Mouse (Mus musculus) hindbrain, embryonic 16.5 days (tissue): ENCODE results near the gene Ncapg2. TPM values are rescaled to one million over a fixed set of nuclear protein-coding genes. Genes with fewer than 3 reads are reported as not detected.

Source experiments
- ATAC-seq: fragments of 200-750 bp; cut with Nextera tagmentation; 2 replicates; pipeline ENCODE4 v1.8.0; 2017; ENCODE audit warnings: moderate TSS enrichment, moderate library complexity
- H3K27ac ChIP-seq: fragments of 300-500 bp; sonication (generic); 2 replicates; pipeline ENCODE4 v1.5.1; 2014; ENCODE audit warnings: low read depth, mild to moderate bottlenecking, control low read depth, low read length, moderate library complexity
- H3K27me3 ChIP-seq: fragments of 300-500 bp; sonication (generic); replicated peaks from 2 replicates; pipeline ENCODE4 v1.6.1; 2014; ENCODE audit warnings: low read length; ENCODE audit not compliant: control insufficient read depth, insufficient read depth
- H3K36me3 ChIP-seq: fragments of 300-500 bp; sonication (generic); 2 replicates; pipeline ENCODE4 v1.6.1; 2014; ENCODE audit warnings: mild to moderate bottlenecking, low read length, moderate library complexity, mixed read lengths; ENCODE audit not compliant: control insufficient read depth, insufficient read depth
- H3K4me1 ChIP-seq: fragments of 300-500 bp; sonication (generic); 2 replicates; pipeline ENCODE4 v1.6.1; 2014; ENCODE audit warnings: low read depth, low read length; ENCODE audit not compliant: control insufficient read depth, insufficient read depth
- H3K4me2 ChIP-seq: fragments of 300-500 bp; sonication (generic); 2 replicates; pipeline ENCODE4 v1.6.1; 2014; ENCODE audit warnings: mild to moderate bottlenecking, low read length, control low read depth, moderate library complexity
- H3K4me3 ChIP-seq: fragments of 300-500 bp; sonication (generic); 2 replicates; pipeline ENCODE4 v1.5.1; 2014; ENCODE audit warnings: mild to moderate bottlenecking, low read length, control low read depth, moderate library complexity
- H3K9ac ChIP-seq: fragments of 300-500 bp; sonication (generic); 2 replicates; pipeline ENCODE4 v1.6.1; 2014; ENCODE audit warnings: low read depth, mild to moderate bottlenecking, control low read depth, low read length, moderate library complexity
- H3K9me3 ChIP-seq: fragments of 300-500 bp; sonication (generic); 2 replicates; pipeline ENCODE4 v1.6.1; 2014; ENCODE audit warnings: mild to moderate bottlenecking, low read length, moderate library complexity; ENCODE audit not compliant: control insufficient read depth
- WGBS: fragments of 180-500 bp; shearing (Covaris S2); extraction: QIAGEN DNeasy Blood & Tissue Kit; methylation state at CpG from one replicate; pipeline ENCODE4 v1.1.7; 2014; 5-methylcytosine and 5-hydroxymethylcytosine counted together
- polyA plus RNA-seq: library from polyadenylated mRNA; unstranded; fragments of >200 nt; fragmentation: Nextera tagmentation; extraction: Ambion mirVana; gene quantifications from 2 replicates; pipeline ENCODE4 v1.2.1, GENCODE M21; 2015

Ncapg2 gene
- polyA plus RNA-seq, 1 experiment from 2014 or later: 7.6 TPM

DNA sequence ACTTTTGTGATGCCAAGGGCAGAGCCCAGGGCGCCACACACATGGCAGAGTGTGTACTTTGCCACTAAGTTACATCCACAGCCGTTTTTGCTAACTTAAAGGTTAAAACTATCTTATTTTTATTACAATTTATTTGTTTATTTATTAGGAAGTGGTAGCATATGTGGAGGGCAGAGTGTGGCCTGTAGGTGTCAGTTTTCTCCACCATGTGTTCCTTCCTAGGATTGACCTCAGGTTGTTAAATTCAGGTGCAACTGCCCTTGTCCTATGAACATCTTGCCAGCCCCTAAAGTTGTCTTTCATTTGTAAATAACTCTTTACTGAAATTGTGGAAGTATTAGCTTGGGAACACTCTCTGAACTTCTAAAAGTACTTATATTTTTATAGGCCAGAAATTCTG, 20.2 kb downstream of the Ncapg2 start:
- Histone ChIP-seq H3K9ac (no peak overlapping the region), H3K4me3 (no peak overlapping the region), H3K4me2 (no peak overlapping the region), H3K4me1 (no peaks in the 10 kb centered on the region), H3K27ac (no peak overlapping the region), H3K9me3 (no peaks in the 10 kb centered on the region), H3K27me3 (no peaks in the 10 kb centered on the region), H3K36me3 (peaks cover 2% of the 10 kb centered on the region; the same call in 1 of the 2 replicates)
- no peak for ATAC-seq
- WGBS: 96% methylated on average over 2 of the region's 2 CpGs

DNA sequence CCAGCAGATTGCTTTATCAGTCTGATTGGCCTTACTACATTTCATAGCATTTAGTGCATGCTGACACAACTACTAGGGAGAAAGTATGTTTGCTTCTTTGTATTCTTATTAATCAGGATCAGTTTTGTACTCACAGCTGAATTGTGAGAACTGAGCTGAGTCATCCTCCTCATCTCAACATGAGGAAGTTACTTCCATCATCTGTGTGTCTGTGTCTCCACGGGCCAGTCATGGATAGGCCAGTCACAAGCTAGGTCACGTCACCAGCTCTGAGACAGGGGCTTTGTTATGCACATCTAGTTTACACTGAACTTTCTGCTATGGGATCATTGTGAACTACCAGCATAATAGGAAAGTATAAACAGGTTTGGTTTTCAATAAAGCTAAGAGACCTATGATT, 28.5 kb downstream of the Ncapg2 start:
- H3K9me3 ChIP-seq: no peaks in the 10 kb centered on the region
- no peaks in the 10 kb centered on the region for H3K27me3 ChIP-seq
- H3K9ac ChIP-seq: no peak overlapping the region
- H3K36me3 ChIP-seq: peaks cover 2% of the 10 kb centered on the region; the same call in 1 of the 2 replicates
- 84% methylated on average over 2 of the region's 2 CpGs for WGBS
- H3K4me3 ChIP-seq: no peak overlapping the region
- no peak overlapping the region for H3K4me2 ChIP-seq
- H3K4me1 ChIP-seq: no peaks in the 10 kb centered on the region
- ATAC-seq: no peak
- H3K27ac ChIP-seq: no peak overlapping the region

DNA sequence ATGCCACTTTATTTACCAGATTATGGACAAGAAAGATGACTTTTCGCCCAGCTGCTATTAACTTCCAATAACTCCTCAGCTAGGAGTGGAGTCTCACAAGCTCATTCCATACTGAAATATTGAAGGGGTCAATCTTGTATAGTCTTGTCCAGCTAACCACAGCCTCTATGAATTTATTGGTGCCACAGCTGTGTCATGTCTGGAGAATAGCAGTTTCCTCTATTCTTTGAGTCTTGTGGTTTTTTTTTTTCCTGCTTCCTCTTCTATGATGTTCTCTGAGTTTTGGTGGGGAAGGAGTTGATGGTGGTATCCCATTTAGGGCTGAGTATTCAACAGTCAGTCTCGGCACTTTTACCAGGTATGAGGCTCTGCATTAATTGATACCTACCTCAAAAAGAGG, 30.0 kb downstream of the Ncapg2 start:
- Histone ChIP-seq H3K9ac (no peak overlapping the region), H3K4me2 (no peak overlapping the region), H3K27ac (no peak overlapping the region), H3K9me3 (no peaks in the 10 kb centered on the region), H3K4me3 (no peak overlapping the region), H3K27me3 (no peaks in the 10 kb centered on the region), H3K36me3 (no peaks in the 10 kb centered on the region), H3K4me1 (no peaks in the 10 kb centered on the region)
- 90% methylated on average over 2 of the region's 2 CpGs for WGBS
- ATAC-seq: no peak

DNA sequence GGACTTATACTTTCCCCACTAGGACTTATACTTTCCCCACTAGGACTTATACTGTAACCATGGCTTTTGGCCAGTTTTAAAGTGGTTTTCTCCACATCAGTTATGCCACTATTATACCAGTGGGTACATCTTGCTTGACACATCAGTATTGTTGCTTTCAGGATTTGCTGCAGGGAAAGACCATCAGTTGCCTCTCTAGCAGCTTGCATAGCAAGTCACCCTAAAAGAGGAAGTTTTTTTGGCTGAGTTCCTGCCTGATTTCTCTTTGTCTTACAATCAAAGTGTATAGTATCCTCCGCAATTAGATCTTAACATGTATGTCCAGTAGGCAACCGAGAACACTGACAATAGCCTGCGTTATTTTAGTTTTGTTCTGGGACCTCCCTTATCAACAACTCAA, 30.9 kb downstream of the Ncapg2 start:
- Histone ChIP-seq H3K27me3 (no peaks in the 10 kb centered on the region), H3K9me3 (no peaks in the 10 kb centered on the region)
- WGBS: 83% methylated on average over 3 of the region's 3 CpGs

DNA sequence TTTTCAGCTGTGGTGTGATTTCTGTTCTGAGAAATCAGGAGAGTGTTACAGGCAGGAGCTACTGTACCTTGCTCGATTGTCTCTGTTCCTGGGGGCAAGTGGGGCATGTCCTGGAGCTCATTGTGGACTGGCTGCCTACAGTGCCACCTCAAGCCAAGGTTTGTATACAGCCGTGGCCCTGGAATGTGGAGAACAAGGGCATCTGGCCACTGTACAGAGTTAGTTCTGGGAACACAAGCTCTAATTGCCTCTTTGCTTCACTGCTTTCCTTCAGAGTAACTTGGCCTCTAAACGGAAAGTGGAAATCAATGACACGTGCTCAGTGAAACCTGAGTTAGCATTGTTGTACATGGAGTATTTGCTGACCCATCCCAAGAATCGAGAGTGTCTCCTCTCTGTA, 33.4 kb downstream of the Ncapg2 start:
- no peaks in the 10 kb centered on the region for H3K27me3 ChIP-seq
- H3K4me2 ChIP-seq: no peak overlapping the region
- H3K27ac ChIP-seq: no peak overlapping the region
- no peaks in the 10 kb centered on the region for H3K4me1 ChIP-seq
- H3K9ac ChIP-seq: no peak overlapping the region
- no peaks in the 10 kb centered on the region for H3K36me3 ChIP-seq
- no peaks in the 10 kb centered on the region for H3K9me3 ChIP-seq
- no peak overlapping the region for H3K4me3 ChIP-seq
- no peak for ATAC-seq
- 90% methylated on average over 5 of the region's 5 CpGs for WGBS

More for the DNA sequence above, 30.9 kb downstream of the Ncapg2 start:
- no peaks in the 10 kb centered on the region for H3K4me1 ChIP-seq
- H3K4me3 ChIP-seq: no peak overlapping the region
- H3K9ac ChIP-seq: no peak overlapping the region
- no peaks in the 10 kb centered on the region for H3K36me3 ChIP-seq
- H3K4me2 ChIP-seq: no peak overlapping the region
- ATAC-seq: no peak
- no peak overlapping the region for H3K27ac ChIP-seq

DNA sequence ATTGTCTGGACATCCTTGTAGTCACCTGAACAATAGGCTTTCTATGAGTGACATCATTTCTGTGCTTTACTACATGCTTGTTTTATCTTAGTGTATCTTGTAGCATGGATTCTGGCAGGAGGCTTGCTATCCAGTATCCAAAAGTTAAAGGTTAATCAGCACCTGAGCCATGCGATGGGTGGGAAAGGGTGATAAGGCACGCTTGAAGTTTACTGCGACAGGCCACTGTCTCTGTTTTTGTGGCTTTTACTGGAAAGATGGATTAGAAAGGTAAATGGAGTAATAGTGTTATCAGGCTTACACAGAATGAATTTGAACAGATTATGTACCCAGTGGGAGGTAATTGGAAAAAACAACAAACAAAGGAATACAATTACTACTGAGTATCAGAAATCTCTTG, 37.0 kb downstream of the Ncapg2 start:
- Histone ChIP-seq H3K9ac (no peak overlapping the region), H3K4me2 (no peak overlapping the region), H3K27ac (no peak overlapping the region), H3K4me1 (no peaks in the 10 kb centered on the region), H3K4me3 (no peak overlapping the region), H3K36me3 (no peaks in the 10 kb centered on the region), H3K9me3 (no peaks in the 10 kb centered on the region), H3K27me3 (no peaks in the 10 kb centered on the region)
- ATAC-seq: no peak
- WGBS: 91% methylated on average over 3 of the region's 3 CpGs

DNA sequence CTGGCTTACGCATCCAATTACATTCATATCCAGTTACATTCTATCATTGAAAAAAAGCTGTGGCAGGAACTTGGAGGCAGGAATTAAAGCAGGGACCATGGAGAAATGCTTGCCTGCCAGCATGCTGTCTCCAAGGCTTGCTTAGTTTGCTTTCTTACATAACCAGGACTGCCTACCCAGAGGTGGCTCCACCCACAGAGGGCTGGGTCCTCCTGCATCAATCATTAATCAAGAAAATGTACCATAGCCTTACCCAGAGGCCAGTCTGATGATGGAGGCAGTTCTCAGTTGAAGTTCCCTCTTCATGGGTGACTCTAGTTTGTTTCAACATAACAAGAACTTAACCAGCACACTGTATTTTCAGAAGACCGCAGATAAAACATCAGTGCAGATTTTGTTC, 44.3 kb downstream of the Ncapg2 start:
- Histone ChIP-seq H3K4me3 (no peak overlapping the region), H3K4me1 (no peaks in the 10 kb centered on the region), H3K27ac (no peak overlapping the region), H3K27me3 (no peaks in the 10 kb centered on the region), H3K9me3 (no peaks in the 10 kb centered on the region), H3K9ac (no peak overlapping the region), H3K4me2 (no peak overlapping the region), H3K36me3 (peaks cover 2% of the 10 kb centered on the region)
- ATAC-seq: no peak
- 95% methylated on average over 2 of the region's 2 CpGs for WGBS

DNA sequence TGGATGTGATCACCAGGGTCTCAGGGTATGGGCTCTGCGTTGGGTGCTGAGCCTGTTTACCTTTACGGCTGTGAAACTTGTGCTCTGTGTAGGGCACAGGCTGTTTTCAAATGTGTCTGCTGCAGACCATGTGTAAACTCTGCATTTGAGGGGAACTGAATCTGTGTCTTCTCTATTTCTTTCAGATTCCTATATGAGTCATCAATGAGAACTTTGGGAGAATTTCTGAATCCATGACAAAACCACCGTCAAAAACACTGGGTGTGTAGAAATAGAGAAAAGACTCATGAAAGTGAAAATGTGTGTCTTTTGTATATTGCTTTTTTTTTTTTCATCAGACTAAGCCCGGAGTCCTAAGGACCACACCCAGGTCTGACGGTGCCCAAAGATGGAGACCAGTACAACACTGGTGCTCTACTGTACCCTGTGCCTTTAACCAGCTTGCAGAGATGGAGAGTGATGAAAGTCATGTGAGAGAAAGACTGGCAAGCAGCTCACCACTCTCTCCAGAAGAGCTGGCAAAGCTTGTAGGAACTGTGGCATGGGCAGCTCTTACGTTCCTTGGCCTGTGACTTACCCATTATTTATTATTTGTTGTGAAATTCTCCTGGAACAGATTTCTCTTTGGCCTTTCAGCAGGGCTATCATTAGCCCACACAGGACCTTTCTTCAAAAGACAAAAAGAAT, 55.3 kb downstream of the Ncapg2 start:
- Histone ChIP-seq H3K27ac (no peak overlapping the region), H3K9ac (no peak overlapping the region), H3K4me2 (no peak overlapping the region), H3K9me3 (no peaks in the 10 kb centered on the region), H3K4me3 (no peak overlapping the region), H3K27me3 (no peaks in the 10 kb centered on the region), H3K4me1 (no peaks in the 10 kb centered on the region), H3K36me3 (no peaks in the 10 kb centered on the region)
- WGBS: 97% methylated on average over 6 of the region's 6 CpGs
- ATAC-seq: no peak

DNA sequence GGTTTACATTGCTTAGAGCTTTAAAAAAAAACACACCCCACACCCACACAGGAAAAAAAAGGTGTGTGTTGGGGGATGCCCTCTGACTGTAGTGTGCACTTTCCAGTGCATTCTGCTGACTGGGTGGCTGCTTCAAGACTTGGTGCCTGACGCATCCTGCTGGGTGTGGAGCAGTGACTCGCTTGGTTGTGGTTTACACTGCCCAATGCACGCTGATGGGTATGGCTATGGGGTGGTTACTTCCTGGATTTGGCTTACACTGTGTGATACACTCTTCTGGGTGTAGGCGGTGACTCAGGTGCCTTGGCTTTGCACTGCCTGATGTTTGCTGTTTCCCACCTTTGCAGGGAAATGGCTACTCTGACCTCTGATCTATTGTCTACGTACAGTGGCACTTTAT, 61.8 kb downstream of the Ncapg2 start:
- Histone ChIP-seq H3K27ac (no peak overlapping the region), H3K4me2 (no peak overlapping the region), H3K4me3 (no peak overlapping the region), H3K27me3 (no peaks in the 10 kb centered on the region), H3K9me3 (no peaks in the 10 kb centered on the region), H3K9ac (no peak overlapping the region), H3K4me1 (no peaks in the 10 kb centered on the region), H3K36me3 (no peaks in the 10 kb centered on the region)
- 87% methylated on average over 5 of the region's 5 CpGs for WGBS
- no peak for ATAC-seq

DNA sequence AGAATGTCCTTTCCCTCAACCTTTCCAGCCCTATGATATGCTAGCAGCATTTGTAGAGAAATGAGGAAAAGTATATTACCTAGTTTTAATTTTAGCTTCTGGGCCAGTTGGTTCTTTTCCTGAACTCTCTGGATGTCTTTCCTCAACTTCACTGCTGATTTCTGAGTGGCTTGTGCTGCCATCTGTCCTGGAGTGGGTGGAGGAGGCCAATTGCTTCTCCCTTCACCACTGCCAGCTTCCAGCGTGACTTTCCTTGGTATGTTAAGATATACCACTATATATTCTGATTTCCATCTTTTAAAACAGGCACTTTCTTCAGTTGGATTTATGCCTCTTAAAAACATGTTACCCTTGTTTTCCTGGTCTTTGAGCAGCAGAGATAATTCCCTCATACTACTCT, 63.1 kb downstream of the Ncapg2 start:
- 95% methylated on average over 1 of the region's 1 CpGs for WGBS

More for the DNA sequence above, 63.1 kb downstream of the Ncapg2 start:
- Histone ChIP-seq H3K27me3 (no peaks in the 10 kb centered on the region), H3K9ac (no peak overlapping the region), H3K4me2 (no peak overlapping the region), H3K4me1 (no peaks in the 10 kb centered on the region), H3K27ac (no peak overlapping the region), H3K36me3 (no peaks in the 10 kb centered on the region), H3K9me3 (no peaks in the 10 kb centered on the region), H3K4me3 (no peak overlapping the region)
- ATAC-seq: no peak
